Mouse (Mus musculus): ENCODE results near the gene Gstm3.

- TF ChIP-seq EP300 (IDR thresholded peaks at IDR 0.05; ENCODE audit: low read depth in 1 of 2, low read length in 2 of 2) (no peak), TCF12 (IDR thresholded peaks at IDR 0.05; ENCODE audit: low read depth, low read length) (no peak), CTCF (IDR thresholded peaks at IDR 0.05 in 2 of 3, conservative IDR thresholded peaks at IDR 0.05 in 1 of 3; ENCODE audit: control insufficient read depth in 1 of 3, insufficient read depth in 1 of 3, low read depth in 2 of 3, low read length in 3 of 3, poor library complexity in 1 of 3, severe bottlenecking in 1 of 3) (peak in 2 of 3 experiments; percentile 10 to 48; a peak in 2 of 6 replicates), RCOR1 (IDR thresholded peaks at IDR 0.05; ENCODE audit: low read depth, low read length) (peak; percentile 18; the same call in 1 of the 2 replicates)
Observed at GRCm38 (mm10) chr3:107931670-107932069, 37.4 kb downstream of the Gstm3 start, which contains the start of gene Gstm7.
